Mouse (Mus musculus) adrenal gland, postnatal 0 days (tissue): ENCODE results near the gene Olfr768. TPM values are rescaled to one million over a fixed set of nuclear protein-coding genes. Genes with fewer than 3 reads are reported as not detected.

Source experiments
- polyA plus RNA-seq: library from polyadenylated mRNA; unstranded; fragments of >200 nt; fragmentation: Nextera tagmentation; extraction: Ambion mirVana; gene quantifications from 2 replicates; pipeline ENCODE4 v1.2.1, GENCODE M21; 2015

Gene Olfr768
- not detected in 2 replicates for polyA plus RNA-seq

GRCm38 (mm10) chr10:129099275-129099674 lies at the start of gene Olfr768:
Olfr768 (minus strand) TSS chr10:129099375.

GRCm38 (mm10) chr10:129138898-129139297 lies 39.7 kb upstream of the Olfr768 start, which contains the start of gene Olfr770:
Olfr770 (minus strand) TSS chr10:129138998.

GRCm38 (mm10) chr10:129117761-129118160 lies 18.6 kb upstream of the Olfr768 start, which contains the start of gene Olfr769:
Olfr769 (minus strand) TSS chr10:129117861.

GRCm38 (mm10) chr10:129082810-129083209 lies 16.4 kb downstream of the Olfr768 start, which contains the start of gene Olfr767:
Olfr767 (minus strand) TSS chr10:129082910.

GRCm38 (mm10) chr10:129068877-129069276 lies 30.3 kb downstream of the Olfr768 start, which contains the start of gene Olfr766-ps1:
Olfr766-ps1 (minus strand) TSS chr10:129068977.

GRCm38 (mm10) chr10:129049898-129050297 lies 49.3 kb downstream of the Olfr768 start, which contains the start of gene Olfr765:
Olfr765 (minus strand) TSS chr10:129049998.

Other genes with a start within 250 kb of the Olfr768 start
- gene Gdf11, start 207.7 kb downstream of the Olfr768 start, polyA plus RNA-seq, result 3.1 and 4.0 TPM in 2 replicates
- gene Cd63, start 198.4 kb downstream of the Olfr768 start, polyA plus RNA-seq, result 643 and 761 TPM in 2 replicates
- gene Rdh5, start 176.5 kb downstream of the Olfr768 start, polyA plus RNA-seq, result 32.2 and 42.0 TPM in 2 replicates
- 320 and 467 TPM in 2 replicates for gene Bloc1s1, start 175.3 kb downstream of the Olfr768 start, polyA plus RNA-seq
- gene Itga7, start 165.6 kb downstream of the Olfr768 start, polyA plus RNA-seq, result 6.0 and 11.5 TPM in 2 replicates
- gene Mettl7b, start 138.4 kb downstream of the Olfr768 start, polyA plus RNA-seq, result 1.1 and 2.5 TPM in 2 replicates
- not detected in 2 replicates for gene Olfr9, start 109.9 kb downstream of the Olfr768 start, polyA plus RNA-seq
- not detected in 2 replicates for gene Olfr763, start 88.6 kb downstream of the Olfr768 start, polyA plus RNA-seq
- not detected in 2 replicates for gene Olfr764-ps1, start 59.5 kb downstream of the Olfr768 start, polyA plus RNA-seq
- not detected in 2 replicates for gene Olfr765, start 49.4 kb downstream of the Olfr768 start, polyA plus RNA-seq
- not detected in 2 replicates for gene Olfr766-ps1, start 30.4 kb downstream of the Olfr768 start, polyA plus RNA-seq
- gene Olfr767, start 16.5 kb downstream of the Olfr768 start, polyA plus RNA-seq, result not detected in 2 replicates
- gene Olfr769, start 18.5 kb upstream of the Olfr768 start, polyA plus RNA-seq, result not detected in 2 replicates
- gene Olfr770, start 39.6 kb upstream of the Olfr768 start, polyA plus RNA-seq, result not detected in 2 replicates
- gene Olfr771, start 65.4 kb upstream of the Olfr768 start, polyA plus RNA-seq, result not detected in 2 replicates
- not detected in 2 replicates for gene Olfr772, start 78.5 kb upstream of the Olfr768 start, polyA plus RNA-seq
- not detected in 2 replicates for gene Olfr773, start 88.0 kb upstream of the Olfr768 start, polyA plus RNA-seq
- not detected in 2 replicates for gene Olfr774, start 136.8 kb upstream of the Olfr768 start, polyA plus RNA-seq
- gene Olfr775, start 149.0 kb upstream of the Olfr768 start, polyA plus RNA-seq, result not detected in 2 replicates
- not detected in 2 replicates for gene Olfr776, start 159.8 kb upstream of the Olfr768 start, polyA plus RNA-seq
- gene Olfr777, start 172.1 kb upstream of the Olfr768 start, polyA plus RNA-seq, result not detected in 2 replicates
- not detected in 2 replicates for gene Olfr780, start 218.7 kb upstream of the Olfr768 start, polyA plus RNA-seq
- not detected in 2 replicates for gene Olfr781, start 229.5 kb upstream of the Olfr768 start, polyA plus RNA-seq
- gene Olfr782, start 249.5 kb upstream of the Olfr768 start, polyA plus RNA-seq, result not detected in 2 replicates